Mouse (Mus musculus) heart, embryonic 11.5 days (tissue): ENCODE data around the gene Tomm40l. TPM values are rescaled to one million over a fixed set of nuclear protein-coding genes. Genes with fewer than 3 reads are reported as not detected.

ENCODE experiments used
- ATAC-seq: fragments of 200-750 bp; cut with Nextera tagmentation; replicated peaks from 2 replicates; pipeline ENCODE4 v1.8.0; 2017; ENCODE audit warnings: moderate library complexity; ENCODE audit not compliant: insufficient number of reproducible peaks, low FRiP score, low TSS enrichment
- H3K27ac ChIP-seq: fragments of 300-500 bp; sonication (generic); 2 replicates; pipeline ENCODE4 v1.5.1; 2014; ENCODE audit warnings: mild to moderate bottlenecking, low read depth, low read length
- H3K27me3 ChIP-seq: fragments of 300-500 bp; sonication (generic); 2 replicates; pipeline ENCODE4 v1.6.1; 2014; ENCODE audit warnings: mild to moderate bottlenecking, low read length, mixed read lengths; ENCODE audit not compliant: control insufficient read depth, insufficient read depth
- H3K36me3 ChIP-seq: fragments of 300-500 bp; sonication (generic); 2 replicates; pipeline ENCODE4 v1.6.1; 2014; ENCODE audit warnings: mild to moderate bottlenecking, low read length, moderate library complexity, mixed read lengths; ENCODE audit not compliant: control insufficient read depth, insufficient read depth
- H3K4me1 ChIP-seq: fragments of 300-500 bp; sonication (generic); 2 replicates; pipeline ENCODE4 v1.6.1; 2014; ENCODE audit warnings: low read length; ENCODE audit not compliant: control insufficient read depth, insufficient read depth
- H3K4me2 ChIP-seq: fragments of 300-500 bp; sonication (generic); 2 replicates; pipeline ENCODE4 v1.6.1; 2014; ENCODE audit warnings: mild to moderate bottlenecking, moderate library complexity
- H3K4me3 ChIP-seq: fragments of 300-500 bp; sonication (generic); 2 replicates; pipeline ENCODE4 v1.5.1; 2014; ENCODE audit warnings: low read depth, low read length
- H3K9ac ChIP-seq: fragments of 300-500 bp; sonication (generic); 2 replicates; pipeline ENCODE4 v1.6.1; 2014; ENCODE audit warnings: mild to moderate bottlenecking, low read depth, low read length, moderate library complexity
- H3K9me3 ChIP-seq: fragments of 300-500 bp; sonication (generic); replicated peaks from 2 replicates; pipeline ENCODE4 v1.6.1; 2016; ENCODE audit warnings: low read length; ENCODE audit not compliant: control insufficient read depth
- WGBS: fragments of 180-500 bp; shearing (Covaris S2); extraction: QIAGEN DNeasy Blood & Tissue Kit; methylation state at CpG from one replicate; pipeline ENCODE4 v1.1.7; 2014; ENCODE audit not compliant: insufficient replicate concordance; 5-methylcytosine and 5-hydroxymethylcytosine counted together
- polyA plus RNA-seq: library from polyadenylated mRNA; unstranded; fragments of >200 nt; fragmentation: Nextera tagmentation; extraction: Ambion mirVana; gene quantifications from 2 replicates; pipeline ENCODE4 v1.2.1, GENCODE M21; 2014

The Tomm40l gene
- polyA plus RNA-seq, 1 experiment from 2014 or later = 44.1 TPM

DNA sequence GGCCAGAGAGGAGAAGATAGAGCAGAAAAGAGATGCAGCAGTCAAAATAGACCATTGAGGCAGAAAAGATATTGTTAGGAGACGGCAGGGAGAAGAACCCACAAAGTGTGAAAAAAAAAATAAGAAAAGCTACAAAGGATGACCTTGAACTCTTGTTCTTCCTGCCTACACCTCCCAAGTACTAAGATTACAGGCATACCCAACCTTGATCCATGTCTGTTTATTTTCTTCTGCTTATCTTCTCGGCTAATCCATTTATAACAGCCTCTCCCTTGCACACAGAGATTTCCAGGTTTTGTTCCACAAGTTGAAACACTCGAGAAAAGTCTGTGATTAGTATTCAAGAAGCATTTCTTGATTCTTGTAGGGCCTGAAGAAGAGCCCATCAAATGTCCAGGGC is 52.4 kb downstream of the Tomm40l start:
- Histone ChIP-seq H3K9me3 (no peaks in the 10 kb centered on the region), H3K27ac (no peak overlapping the region), H3K36me3 (no peaks in the 10 kb centered on the region), H3K4me1 (0 out of 2 replicates have a peak, but pooled peaks cover 3% of the 10 kb centered on the region), H3K27me3 (no peaks in the 10 kb centered on the region; the same call in 1 of the 2 replicates), H3K9ac (no peak overlapping the region), H3K4me3 (no peak overlapping the region), H3K4me2 (no peak overlapping the region)
- ATAC-seq = no peak
- WGBS = 42% methylated on average over 3 of the region's 3 CpGs

DNA sequence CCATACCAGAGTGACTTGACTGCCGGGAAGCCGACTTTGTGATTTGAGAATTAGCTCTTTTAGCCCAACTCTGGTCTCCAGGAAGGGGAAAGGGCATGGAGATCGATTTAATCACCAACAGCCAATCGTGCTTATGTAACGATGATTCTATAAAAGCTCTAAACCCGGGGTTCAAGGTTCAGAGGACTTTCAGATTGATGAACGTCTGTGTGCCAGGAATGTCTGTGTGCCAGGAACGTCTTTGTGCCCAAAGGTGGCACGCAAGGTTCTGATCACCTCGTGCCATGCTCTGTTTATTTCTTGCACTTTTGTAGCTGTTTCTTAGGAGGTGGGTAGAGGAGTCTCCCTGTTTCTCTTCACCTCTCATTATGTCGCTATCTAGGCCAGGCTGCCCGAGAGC is 53.4 kb downstream of the Tomm40l start:
- Histone ChIP-seq H3K4me2 (no peak overlapping the region), H3K27ac (no peak overlapping the region), H3K9ac (no peak overlapping the region), H3K4me1 (0 out of 2 replicates have a peak, but pooled peaks cover 3% of the 10 kb centered on the region), H3K27me3 (no peaks in the 10 kb centered on the region; the same call in 1 of the 2 replicates), H3K9me3 (no peaks in the 10 kb centered on the region), H3K4me3 (no peak overlapping the region), H3K36me3 (no peaks in the 10 kb centered on the region)
- WGBS = 80% methylated on average over 12 of the region's 12 CpGs
- ATAC-seq = no peak

Other genes with a start within 250 kb of the Tomm40l start
- 0.59 TPM in 1 of 2 replicates, not detected in the other for gene Fcgr2b, start 246.0 kb downstream of the Tomm40l start, polyA plus RNA-seq
- 0.23 TPM in 1 of 2 replicates, not detected in the other for gene Fcgr4, start 203.6 kb downstream of the Tomm40l start, polyA plus RNA-seq
- gene Fcgr3, start 157.6 kb downstream of the Tomm40l start, polyA plus RNA-seq = 3.8 and 4.4 TPM in 2 replicates
- 2.7 and 5.6 TPM in 2 replicates for gene Cfap126, start 108.6 kb downstream of the Tomm40l start, polyA plus RNA-seq
- 426 and 502 TPM in 2 replicates for gene Sdhc, start 71.9 kb downstream of the Tomm40l start, polyA plus RNA-seq
- gene Mpz, start 71.8 kb downstream of the Tomm40l start, polyA plus RNA-seq = 0.30 TPM in 1 of 2 replicates, not detected in the other
- gene Pcp4l1, start 26.2 kb downstream of the Tomm40l start, polyA plus RNA-seq = 36.2 and 40.0 TPM in 2 replicates
- 0.11 and 0.19 TPM in 2 replicates for gene Nr1i3, start 8.5 kb downstream of the Tomm40l start, polyA plus RNA-seq
- 13.6 and 55.4 TPM in 2 replicates for gene Apoa2, start 2.5 kb upstream of the Tomm40l start, polyA plus RNA-seq
- 12.1 and 18.4 TPM in 2 replicates for gene Fcer1g, start 11.9 kb upstream of the Tomm40l start, polyA plus RNA-seq
- 1.5 and 1.7 TPM in 2 replicates for gene Adamts4, start 27.9 kb upstream of the Tomm40l start, polyA plus RNA-seq
- gene Ndufs2, start 28.9 kb upstream of the Tomm40l start, polyA plus RNA-seq = 446 and 471 TPM in 2 replicates
- 48.4 and 49.4 TPM in 2 replicates for gene B4galt3, start 47.8 kb upstream of the Tomm40l start, polyA plus RNA-seq
- gene Ppox, start 58.7 kb upstream of the Tomm40l start, polyA plus RNA-seq = 59.9 and 60.7 TPM in 2 replicates
- 51.2 TPM in 2 replicates for gene Usp21, start 65.5 kb upstream of the Tomm40l start, polyA plus RNA-seq
- gene Ufc1, start 72.5 kb upstream of the Tomm40l start, polyA plus RNA-seq = 90.3 and 92.9 TPM in 2 replicates
- gene Dedd, start 106.6 kb upstream of the Tomm40l start, polyA plus RNA-seq = 40.4 and 45.4 TPM in 2 replicates
- gene Nit1, start 123.1 kb upstream of the Tomm40l start, polyA plus RNA-seq = 24.8 and 30.9 TPM in 2 replicates
- 49.5 and 51.3 TPM in 2 replicates for gene Pfdn2, start 123.2 kb upstream of the Tomm40l start, polyA plus RNA-seq
- gene Klhdc9, start 138.3 kb upstream of the Tomm40l start, polyA plus RNA-seq = 0.49 and 0.51 TPM in 2 replicates
- gene Nectin4, start 147.6 kb upstream of the Tomm40l start, polyA plus RNA-seq = 0.08 and 0.20 TPM in 2 replicates
- 0.18 and 0.44 TPM in 2 replicates for gene Arhgap30, start 166.4 kb upstream of the Tomm40l start, polyA plus RNA-seq
- 53.3 and 68.2 TPM in 2 replicates for gene Usf1, start 188.8 kb upstream of the Tomm40l start, polyA plus RNA-seq
- 0.45 and 1.7 TPM in 2 replicates for gene Tstd1, start 196.4 kb upstream of the Tomm40l start, polyA plus RNA-seq
- gene F11r, start 215.0 kb upstream of the Tomm40l start, polyA plus RNA-seq = 64.1 and 65.7 TPM in 2 replicates